Mouse (Mus musculus) mature B cell (primary cell): ENCODE measurements at regions not wholly inside any gene's neighbourhood (a gene's known extent, or its start where the extent isn't known, plus 50 kb on each side); places are given as distances from the start of the nearest gene placed in this dataset.
"Not testable (repeated sequence)": the region's sequence is repeated elsewhere in the genome, so short reads cannot be mapped to it uniquely, and the experiment has no call there.

Experiments
- in situ Hi-C: fragments of 300-500 bp; cut with MboI; formaldehyde crosslinking; loops from 2 replicates; pipeline ENCODE4 v1.14.3; 2019

DNA sequence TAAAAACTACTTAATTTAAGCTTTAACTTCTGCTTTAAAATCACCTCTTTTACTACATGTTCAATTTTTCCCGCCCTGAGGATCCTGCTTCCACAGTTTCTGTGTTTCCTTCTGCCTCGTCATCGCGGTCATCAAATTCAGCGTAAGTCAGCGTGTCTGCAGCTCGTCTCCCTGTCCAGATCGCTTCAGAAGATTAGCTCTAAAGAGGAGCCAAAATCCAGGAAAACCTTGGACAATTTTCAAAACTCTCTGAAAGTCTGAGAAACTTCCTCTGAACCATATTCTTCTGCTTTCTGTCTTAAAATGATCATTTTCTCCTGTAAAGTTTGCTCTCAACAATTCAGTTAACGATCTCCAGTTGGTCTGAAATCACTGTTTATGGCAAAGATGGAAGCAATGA, 196.2 kb upstream of the Speer4f2 start:
- in situ Hi-C loops, result no loop called here

DNA sequence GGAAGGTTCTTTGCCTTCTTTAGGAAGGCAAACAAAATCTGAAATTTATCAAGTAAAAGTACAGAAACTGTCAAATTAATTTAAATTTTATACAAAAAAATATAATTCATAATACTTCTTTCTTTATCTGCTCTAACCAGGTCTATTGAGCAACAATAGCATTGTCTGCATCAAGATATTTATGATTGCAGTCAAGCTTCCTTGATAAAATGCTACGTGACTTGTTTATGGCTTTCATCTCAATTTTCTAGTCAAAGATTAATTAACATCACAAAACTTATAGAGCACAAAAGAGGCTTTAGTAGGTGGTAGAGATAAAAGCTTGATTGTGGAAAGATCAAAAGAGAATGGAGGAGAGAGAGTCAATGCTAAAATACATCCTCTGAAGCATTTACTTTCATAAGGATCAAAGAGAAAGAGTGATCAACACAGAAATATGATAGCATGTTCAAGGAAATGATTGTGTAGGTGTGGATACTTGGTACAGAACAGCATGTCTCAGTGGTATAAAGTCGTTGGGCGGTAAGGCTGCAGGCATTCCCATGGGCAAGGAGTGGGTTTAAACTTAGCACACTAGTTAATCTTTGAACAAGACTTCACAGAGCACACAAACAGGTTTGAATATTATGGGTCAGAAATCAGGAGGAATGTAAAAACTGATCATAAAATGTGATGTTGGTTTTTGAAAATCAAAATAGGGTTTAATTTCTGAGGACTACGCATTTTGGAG, 164.3 kb upstream of the Speer4f2 start:
- in situ Hi-C loops, result no loop called here

DNA sequence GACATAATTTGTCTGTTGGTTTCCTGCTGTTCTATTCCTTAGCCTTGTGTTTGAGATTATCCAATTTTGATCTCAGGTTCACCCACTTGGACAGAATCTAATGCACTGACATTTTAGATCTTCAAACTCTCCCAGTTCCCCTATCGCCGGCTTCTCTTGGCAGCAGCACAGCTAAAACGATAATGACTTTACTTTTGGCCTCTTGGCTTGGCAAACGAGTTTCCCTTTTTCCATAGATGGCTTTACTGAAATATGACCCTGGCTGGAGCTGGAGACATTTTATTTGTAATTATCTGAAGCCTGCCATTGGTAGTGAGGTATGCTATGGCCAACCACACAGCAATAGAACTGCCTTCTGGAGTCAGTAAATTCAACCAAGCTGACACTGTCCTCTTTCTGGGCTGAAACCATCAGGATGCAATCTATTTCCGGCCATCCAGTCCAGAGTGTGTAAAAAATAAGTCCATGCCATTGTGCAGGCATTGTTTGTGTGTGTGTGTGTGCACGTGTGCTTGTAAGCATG, 162.2 kb upstream of the Speer4f2 start:
- in situ Hi-C loops, result no loop called here

DNA sequence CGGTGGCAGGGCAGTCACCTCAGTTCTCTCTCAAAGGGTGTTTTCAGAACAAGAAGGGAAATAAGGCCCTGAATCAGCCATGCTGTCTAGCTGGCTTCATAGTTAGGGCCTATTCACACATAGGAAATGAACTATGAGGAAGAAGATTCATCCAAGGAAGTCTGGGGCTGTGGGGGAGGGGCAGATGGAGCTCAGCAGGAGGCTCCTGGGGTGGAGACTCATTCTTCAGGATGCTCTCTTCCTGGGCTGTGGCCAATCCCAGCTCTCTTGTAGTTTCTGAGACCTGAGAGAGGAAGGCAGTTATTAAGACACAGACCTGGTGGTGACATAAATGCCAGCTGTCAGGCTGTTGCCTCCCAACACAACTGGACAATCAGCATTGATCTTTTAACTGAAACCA, 149.4 kb upstream of the Speer4f2 start:
- in situ Hi-C loops, result not testable (repeated sequence)

DNA sequence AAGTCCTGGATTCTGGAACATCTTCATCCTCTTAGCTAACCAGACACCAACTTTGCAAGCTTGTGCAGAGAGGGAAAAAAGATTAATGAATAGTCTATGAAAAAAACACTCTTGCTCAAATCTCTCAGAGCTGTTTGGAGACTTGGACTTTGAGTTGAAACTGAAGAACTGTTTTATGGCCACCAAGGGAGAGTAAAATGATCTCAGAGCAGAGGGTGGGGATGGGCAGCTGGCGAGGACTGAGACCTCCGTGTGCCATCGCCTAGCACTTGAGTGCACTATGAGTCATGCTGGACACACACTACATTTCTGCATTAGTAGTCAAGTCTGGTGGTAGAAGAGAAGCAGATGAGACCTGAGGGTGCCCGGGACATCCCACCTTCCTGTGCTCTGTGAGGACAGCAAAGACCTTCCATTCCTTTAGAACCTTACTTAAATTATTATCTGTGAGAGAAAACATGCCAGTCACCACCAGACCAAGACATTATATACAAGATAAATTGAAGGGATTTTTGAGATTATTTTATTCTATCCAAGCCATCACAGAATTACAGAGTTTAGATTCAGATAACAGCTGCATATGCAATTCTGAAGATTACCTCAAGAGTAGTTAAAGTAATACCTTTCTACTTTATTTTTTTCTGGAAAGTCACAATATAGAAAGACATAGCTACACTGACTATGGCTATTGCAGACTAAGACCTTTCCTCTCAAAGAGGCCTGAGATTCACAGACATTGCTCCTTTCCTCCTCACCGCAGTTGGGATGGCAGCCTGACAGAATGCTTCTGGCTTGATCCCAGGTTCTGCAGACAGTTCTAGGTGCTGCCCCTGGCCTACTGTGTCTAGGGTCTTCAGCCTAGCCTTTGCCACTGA, 125.0 kb upstream of the Speer4f2 start:
- in situ Hi-C loops, result no loop called here

DNA sequence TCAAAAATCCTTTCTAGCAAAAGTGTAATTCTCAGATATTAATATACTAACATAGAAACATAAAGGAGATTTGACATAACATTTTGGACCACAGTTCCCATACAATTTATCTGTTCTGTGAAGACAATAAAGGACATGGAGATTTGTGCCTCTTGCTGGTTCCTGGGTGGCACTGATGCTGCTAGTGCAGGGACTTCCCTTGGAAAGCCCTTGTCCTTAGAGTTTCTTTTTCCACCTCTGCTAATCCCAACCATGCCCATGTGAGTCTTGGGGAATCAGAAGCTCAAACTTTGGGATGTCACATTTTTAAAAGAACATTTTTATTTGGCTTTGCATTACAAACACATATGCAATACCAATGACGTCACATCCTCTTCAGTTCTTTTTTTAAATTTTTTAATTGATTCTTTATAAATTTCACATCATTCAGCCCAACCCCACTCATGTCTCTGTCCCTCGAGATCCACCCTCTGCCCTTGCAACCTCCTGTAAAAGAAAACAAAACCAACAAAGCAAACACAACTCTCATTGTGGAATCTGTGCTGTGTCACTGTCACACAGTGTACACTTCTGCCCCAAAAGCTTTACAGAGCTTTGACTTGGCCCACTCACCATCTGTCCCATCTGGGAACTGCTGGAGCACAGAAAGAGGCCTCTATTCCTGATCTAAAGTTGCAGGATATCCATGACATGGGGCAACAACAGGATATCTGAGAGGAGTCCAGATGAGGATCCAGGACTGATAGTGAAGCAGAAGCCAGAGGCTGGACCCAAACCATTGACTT, 112.2 kb upstream of the Speer4f2 start:
- in situ Hi-C loops, result no loop called here

DNA sequence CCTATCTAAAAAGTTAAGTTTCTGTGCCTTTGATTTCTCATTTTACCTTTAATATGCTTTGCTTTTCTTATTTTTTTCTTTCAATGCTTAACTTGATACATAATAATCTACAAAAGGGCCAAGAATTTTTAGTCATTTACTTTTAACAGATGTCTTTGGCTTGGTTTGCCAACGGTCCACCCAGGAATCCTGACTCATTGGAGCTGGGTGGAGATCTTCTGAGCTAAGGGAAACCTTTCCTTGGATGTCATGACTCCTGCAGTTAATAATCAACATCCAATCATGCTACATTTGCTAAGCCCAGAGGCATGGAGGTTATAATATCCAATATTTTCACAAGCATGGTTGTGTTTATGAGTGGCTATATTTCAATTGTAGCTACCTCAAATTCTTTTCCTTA, 110.9 kb upstream of the Speer4f2 start:
- in situ Hi-C loops, result no loop called here

DNA sequence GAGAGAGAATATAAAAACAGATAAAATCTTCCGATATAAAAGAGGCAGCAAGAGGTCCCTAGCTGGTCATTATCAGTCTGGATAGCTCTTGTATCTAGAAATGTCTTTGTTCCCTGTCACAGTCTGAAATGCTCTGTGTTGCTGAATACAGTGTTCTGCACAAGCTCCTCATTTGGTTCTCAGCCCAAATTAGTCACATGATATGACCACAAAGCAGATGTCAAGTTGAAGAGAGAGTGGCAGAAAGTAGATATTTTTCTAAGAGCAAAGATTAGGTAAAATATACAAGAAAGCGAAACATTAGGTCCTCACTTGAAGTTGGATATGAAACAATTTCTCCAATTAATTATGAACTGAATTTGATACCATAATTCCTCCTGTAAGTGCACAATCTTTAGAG, 101.8 kb upstream of the Speer4f2 start:
- in situ Hi-C loops, result no loop called here

DNA sequence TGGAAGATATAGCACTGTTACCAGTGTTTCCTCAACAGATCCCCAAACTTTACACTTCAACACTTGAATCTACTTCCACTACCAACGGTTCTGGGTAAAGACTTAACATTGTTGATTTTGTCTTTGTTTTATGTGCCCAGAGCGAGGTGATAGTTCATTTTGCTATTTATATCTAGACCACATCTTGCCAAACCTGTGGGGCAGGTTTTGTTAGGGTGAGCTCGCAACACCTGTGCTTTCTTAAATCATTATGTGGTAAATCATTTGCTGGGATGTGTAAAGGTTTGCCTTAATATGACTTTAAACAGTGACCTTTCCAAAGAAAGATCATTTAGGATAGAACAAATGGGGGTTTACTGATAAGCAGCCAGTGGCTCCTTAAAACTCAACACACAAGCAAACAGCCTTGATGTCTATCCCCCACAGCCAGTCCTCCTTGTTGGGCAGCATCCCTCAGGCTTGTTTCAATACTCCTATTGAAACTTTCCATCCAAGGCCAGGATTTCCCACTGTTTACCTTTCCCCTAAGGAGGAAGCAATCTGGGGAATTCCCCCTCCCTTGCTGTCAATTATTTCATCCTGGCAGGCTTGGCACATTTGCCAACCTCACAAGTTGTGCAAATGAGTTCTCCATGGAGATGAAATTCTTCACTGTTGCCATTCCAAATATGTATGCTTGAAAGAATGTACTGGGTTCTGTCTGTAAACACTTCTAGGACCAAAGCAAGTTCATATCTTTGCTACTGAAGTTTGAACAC, 101.1 kb upstream of the Speer4f2 start:
- in situ Hi-C loops, result no loop called here

DNA sequence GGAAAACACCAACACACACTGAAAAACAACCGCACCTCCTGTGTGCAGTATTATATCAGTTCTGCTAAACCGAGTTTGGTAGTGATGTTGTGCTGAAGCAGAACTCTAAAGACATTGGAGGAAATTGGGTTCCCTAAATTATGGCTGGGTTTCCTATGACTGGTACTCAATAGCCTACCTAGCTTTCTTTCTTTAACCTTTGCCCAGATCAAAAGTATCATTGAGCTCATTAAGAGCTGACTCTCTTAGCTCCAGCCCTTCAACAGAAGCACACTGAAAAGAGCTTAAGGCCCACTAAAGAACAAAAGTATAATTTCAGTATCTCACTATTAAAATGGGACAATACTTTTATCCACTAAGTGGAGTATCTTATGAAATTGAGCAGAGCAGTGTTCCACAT, 97.6 kb upstream of the Speer4f2 start:
- in situ Hi-C loops, result no loop called here

DNA sequence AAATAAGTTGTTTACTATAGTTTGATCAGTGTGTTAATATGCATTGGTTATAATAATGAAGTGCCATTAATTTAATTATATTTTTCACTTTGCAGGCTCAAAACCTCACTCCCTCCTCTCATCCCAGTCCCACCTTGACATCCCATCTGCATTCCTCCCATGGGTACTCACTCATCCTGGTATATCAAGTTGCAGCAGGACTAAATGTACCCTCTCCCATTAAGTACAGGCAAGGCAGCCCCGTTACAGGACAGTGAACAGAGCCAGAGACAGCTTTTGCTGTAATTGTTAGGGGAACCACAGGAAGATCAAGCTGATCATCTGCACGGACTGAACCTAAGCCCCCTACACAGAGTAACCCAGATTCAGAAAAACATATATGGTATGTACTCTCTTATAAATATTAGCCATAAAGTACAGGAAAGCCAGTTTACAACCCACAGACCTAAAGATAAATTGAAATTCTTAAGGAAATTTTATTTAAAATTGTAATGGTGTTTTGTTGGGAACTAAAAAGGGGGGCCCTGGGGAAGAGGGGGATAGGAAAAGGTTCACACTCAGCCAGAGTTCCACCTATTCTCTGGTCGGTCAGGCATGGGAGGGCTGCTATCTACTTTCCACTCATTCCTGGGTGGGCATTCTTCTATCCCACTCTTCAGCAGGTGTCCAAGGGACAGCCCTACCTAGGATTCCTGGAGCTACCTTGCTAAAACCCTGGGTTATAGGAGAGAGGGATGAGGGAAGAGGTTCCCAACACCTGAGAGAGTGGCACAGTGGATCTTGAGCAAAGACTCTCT, 96.0 kb upstream of the Speer4f2 start:
- in situ Hi-C loops, result no loop called here

DNA sequence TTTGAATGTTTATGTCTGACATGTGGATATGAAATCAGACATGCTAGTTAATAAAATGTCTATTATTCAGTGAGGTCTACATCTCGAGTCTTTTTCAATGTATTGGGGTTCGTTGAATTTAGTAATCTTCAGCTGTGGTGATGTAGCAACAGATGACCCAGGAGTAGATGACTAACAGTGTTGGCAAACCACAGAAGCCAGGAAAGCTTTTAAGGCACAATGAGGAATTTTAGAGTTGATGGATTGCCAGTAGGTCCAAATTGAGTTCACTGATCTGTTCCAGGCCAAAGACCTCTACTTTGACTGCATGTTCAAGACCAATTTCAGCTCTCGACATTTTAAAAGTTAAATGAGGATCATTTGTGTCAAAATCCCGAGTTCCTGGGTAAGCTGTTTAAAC, 92.8 kb upstream of the Speer4f2 start:
- in situ Hi-C loops, result no loop called here

DNA sequence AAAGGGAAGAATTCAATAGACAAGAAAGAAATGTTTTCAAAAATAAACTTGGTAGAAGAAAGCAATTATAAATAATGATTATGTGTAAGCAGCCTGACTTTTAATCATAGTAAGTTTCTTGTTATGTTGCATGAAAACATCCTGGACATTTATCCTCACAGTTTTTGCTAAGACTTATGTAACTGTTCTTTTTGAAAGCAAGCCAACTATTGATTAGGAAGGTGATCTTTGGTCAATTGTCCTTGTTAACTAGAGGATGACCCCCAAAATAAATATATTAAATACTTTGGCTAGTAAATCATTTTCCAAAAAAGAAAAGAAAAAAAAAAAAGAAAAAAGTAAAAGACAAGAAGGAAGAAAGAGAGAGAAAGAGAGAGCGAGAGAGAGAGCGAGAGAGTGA, 92.0 kb upstream of the Speer4f2 start:
- in situ Hi-C loops, result no loop called here

DNA sequence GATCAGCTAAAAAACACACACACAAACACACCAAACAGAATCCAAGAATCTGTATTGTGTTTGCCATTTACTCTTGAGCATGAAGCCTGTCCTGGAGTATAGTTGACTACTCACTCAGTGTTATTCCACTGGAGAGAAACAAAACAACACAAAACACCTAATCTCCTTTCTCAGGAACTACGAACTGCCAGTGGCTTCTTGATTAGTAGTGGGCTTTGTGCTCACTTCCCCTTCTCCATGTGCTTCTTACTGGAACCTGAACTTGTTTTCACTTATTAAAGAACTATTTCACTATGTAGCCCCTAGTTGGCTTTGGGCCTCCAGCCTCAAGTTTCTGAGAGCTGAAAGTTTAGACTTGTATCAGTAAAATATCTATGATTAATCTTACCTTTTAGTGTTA, 84.0 kb upstream of the Speer4f2 start:
- in situ Hi-C loops, result no loop called here

DNA sequence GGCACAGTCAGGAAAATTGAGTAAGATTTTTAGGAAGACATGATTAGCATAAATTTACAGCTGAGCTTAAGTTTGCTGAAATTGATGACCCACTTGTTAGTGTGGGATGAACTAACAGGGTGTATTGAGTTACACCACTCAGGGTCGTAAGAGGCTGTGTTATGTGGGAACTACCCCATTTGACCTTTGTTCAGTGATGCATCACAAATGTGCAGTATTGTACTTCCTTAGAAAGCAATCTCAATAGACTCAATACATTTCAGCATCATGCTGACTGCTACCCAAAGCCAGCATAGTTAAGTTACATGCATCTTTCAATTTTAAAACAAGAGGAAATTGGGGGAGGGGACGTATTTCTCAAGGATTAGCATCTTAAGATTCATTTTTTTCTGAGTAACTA, 80.4 kb upstream of the Speer4f2 start:
- in situ Hi-C loops, result no loop called here

DNA sequence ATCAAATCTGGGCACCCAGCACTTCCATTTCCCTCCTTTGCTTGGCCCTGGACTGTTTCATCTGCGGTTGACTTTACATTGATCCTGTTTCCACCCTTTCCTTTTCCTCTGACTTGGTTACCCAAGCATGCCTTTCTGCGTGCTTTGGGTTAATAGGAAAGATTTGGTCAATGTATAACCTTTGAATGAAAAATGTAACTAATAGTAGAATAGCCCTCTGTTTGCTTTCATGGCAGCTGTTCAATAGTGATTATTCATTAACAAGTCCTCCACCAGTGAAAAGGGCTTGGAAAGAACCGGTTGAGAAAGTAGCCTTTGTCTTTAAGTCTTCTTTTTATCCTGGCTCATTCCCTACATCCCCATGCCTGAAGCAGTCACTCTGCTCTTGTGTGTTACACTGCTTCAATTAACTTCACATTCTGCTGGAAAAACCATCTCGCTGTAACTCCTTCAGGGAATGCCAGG, 76.4 kb upstream of the Speer4f2 start:
- in situ Hi-C loops, result no loop called here

DNA sequence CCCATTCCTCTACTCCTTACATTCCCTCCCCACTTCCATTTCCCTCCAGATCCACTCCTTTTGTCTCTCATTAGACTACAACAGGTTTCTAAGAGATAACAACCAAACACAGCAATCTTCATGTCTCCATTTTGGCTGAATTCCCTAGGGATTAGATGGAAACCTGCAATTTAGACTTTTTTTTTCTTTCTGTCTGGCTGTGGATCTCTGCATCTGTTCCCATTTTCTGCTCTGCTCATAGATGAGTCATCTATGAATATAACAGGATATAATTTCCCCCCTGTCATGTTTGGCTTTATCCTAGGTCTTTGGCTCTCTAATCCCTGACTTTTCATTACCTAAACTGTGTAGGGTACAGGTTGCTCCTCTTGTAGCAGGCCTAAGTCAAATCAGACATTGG, 73.1 kb upstream of the Speer4f2 start:
- in situ Hi-C loops, result no loop called here

DNA sequence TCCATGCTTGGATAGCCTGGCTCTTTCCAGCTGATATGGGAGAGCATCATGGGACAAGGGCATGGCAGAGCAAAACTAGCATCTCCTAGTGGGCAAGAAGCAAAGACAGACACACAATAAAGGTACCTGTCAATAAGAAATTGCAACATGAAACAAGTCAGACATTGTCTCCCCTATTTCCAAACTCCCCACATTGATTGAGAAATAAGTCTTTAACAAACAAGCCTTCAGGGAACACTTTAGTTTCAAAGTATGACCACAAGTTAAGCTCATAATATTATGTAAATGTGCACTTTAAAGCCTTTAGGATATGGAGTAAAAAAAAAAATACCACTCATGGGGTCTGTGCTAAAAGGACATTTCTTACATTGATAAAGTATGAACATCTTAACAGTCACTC, 51.5 kb upstream of the Speer4f2 start:
- in situ Hi-C loops, result no loop called here
